ENCODE assay signal across 10 mouse cellular contexts in the genomic region with DNA sequence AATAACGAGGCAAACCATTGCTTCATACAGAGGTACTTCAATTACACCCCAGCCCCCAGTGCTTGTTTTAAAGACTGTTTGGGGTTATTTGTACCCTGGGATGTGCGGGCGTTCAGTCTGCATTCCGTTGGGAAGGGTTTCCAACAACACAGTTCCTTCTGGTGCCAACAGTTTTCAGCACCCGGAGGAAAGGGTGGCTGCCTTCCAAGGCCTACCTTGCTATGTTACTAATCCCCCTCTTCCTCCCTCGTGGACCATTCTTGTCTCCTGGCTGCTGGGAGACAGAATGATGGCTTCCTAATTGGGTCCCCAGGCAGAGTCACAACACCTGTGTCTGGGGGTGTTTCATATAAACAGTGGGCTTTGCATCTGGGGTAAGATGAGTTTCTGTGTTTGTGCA.
A peak's percentile ranks its signal among the peaks of the same experiment; 100 is the strongest.
DNase-seq lines count a peak whose midpoint lies in the region; ATAC-seq lines count a peak whose summit lies in the region.
"Had no signal": no experiment of that assay in that cellular context is flagged by ENCODE, and none has a peak within 500 bp of the region (broad histone marks: within the 10 kb centered on the region; RNA-seq: fewer than 3 reads in every experiment).

No protein-coding gene starts in this region.

- no peak overlapping the region for H3K4me3 ChIP-seq in neural tube, embryonic 13.5 days
- H3K4me3 ChIP-seq in neural tube, embryonic 15.5 days (replicated peaks) = no peak overlapping the region
- H3K4me3 ChIP-seq: limb, embryonic 12.5 days had no signal

- H3K4me1 ChIP-seq in neural tube, embryonic 13.5 days (replicated peaks) = peaks cover 39% of the 10 kb centered on the region
- H3K4me1 ChIP-seq in neural tube, embryonic 15.5 days = peaks cover 24% of the 10 kb centered on the region

- peak; percentile 50 to 60 for DNase-seq in cerebellum, postnatal 14 days
- no peak for DNase-seq in cerebellum, adult 9-11 months
- peak; percentile 62 to 65 for DNase-seq in left cerebral cortex, adult 18-20 months (ENCODE audit: low spot score in 2 of 2)
- peak; percentile 59 to 62 for DNase-seq in right cerebral cortex, postnatal 36 days (ENCODE audit: low spot score in 2 of 2)
- DNase-seq in thymus, postnatal 10 days (ENCODE audit: low spot score in 2 of 2) = no peak

- H3K27me3 ChIP-seq in neural tube, embryonic 13.5 days = no peaks in the 10 kb centered on the region
- no peaks in the 10 kb centered on the region for H3K27me3 ChIP-seq in neural tube, embryonic 15.5 days (replicated peaks)
- H3K27me3 ChIP-seq: limb, embryonic 12.5 days had no signal

- H3K27ac ChIP-seq in neural tube, embryonic 13.5 days (replicated peaks) = 0 out of 2 replicates have a peak overlapping the region, but pooled peaks have one; percentile 2
- H3K27ac ChIP-seq in neural tube, embryonic 15.5 days (replicated peaks) = no peak overlapping the region

- no peak overlapping the region for H3K4me2 ChIP-seq in neural tube, embryonic 13.5 days
- no peak overlapping the region for H3K4me2 ChIP-seq in neural tube, embryonic 15.5 days
- H3K4me2 ChIP-seq: limb, embryonic 12.5 days had no signal

- H3K9ac ChIP-seq in neural tube, embryonic 13.5 days = no peak overlapping the region
- H3K9ac ChIP-seq in neural tube, embryonic 15.5 days (replicated peaks) = no peak overlapping the region
- H3K9ac ChIP-seq: limb, embryonic 12.5 days had no signal

- 70% methylated on average over 6 of the region's 6 CpGs for WGBS in neural tube, embryonic 13.5 days
- 52% methylated on average over 6 of the region's 6 CpGs for WGBS in neural tube, embryonic 15.5 days

- no peaks in the 10 kb centered on the region for H3K36me3 ChIP-seq in neural tube, embryonic 13.5 days
- no peaks in the 10 kb centered on the region for H3K36me3 ChIP-seq in neural tube, embryonic 15.5 days
- H3K36me3 ChIP-seq: limb, embryonic 12.5 days had no signal

- no peak for ATAC-seq in neural tube, embryonic 13.5 days (ENCODE audit: low read depth)
- ATAC-seq in neural tube, embryonic 15.5 days (ENCODE audit: low FRiP score) = no peak
- ATAC-seq in erythroid progenitor cell, adult 5-6 weeks (replicated peaks; ENCODE audit: low FRiP score, poor library complexity, severe bottlenecking) = no peak
- ATAC-seq: hindbrain, embryonic 16.5 days had no signal

- H3K9me3 ChIP-seq in neural tube, embryonic 13.5 days = no peaks in the 10 kb centered on the region
- no peaks in the 10 kb centered on the region for H3K9me3 ChIP-seq in neural tube, embryonic 15.5 days (replicated peaks)
- H3K9me3 ChIP-seq: limb, embryonic 12.5 days had no signal

Comparison
In these comparisons a context has a peak if more than half of its experiments do, and no peak if none do; other contexts are left out.
1. DNase-seq: peak in cerebellum, postnatal 14 days (2 of 2), left cerebral cortex, adult 18-20 months (2 of 2) and right cerebral cortex, postnatal 36 days (2 of 2); none in cerebellum, adult 9-11 months (single experiment) and thymus, postnatal 10 days (0 of 2).